Mouse (Mus musculus): ENCODE measurements at regions not wholly inside any gene's neighbourhood (a gene's known extent, or its start where the extent isn't known, plus 50 kb on each side); places are given as distances from the start of the nearest gene placed in this dataset.

DNA sequence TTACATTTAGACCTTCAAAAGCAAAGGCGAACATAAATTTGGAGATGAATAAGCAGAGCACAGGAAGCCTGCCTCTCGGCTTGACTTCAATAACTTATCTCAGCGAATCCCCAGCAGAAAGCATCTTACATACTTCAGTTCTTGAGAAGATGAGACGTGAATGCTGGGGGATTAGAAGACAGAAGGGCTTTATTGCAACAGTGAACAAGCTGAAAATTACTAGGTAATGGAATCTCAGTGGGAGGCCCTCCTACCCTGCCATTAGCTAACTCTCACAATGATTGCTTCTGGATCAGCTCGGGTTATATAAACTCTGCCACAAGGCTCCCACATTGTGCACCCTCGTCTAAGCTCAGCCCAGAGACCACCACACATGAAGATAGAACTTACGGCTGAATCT is 770.9 kb upstream of the Auts2 start:
- no peak for DNase-seq (ENCODE audit: extremely low spot score, low spot score)

DNA sequence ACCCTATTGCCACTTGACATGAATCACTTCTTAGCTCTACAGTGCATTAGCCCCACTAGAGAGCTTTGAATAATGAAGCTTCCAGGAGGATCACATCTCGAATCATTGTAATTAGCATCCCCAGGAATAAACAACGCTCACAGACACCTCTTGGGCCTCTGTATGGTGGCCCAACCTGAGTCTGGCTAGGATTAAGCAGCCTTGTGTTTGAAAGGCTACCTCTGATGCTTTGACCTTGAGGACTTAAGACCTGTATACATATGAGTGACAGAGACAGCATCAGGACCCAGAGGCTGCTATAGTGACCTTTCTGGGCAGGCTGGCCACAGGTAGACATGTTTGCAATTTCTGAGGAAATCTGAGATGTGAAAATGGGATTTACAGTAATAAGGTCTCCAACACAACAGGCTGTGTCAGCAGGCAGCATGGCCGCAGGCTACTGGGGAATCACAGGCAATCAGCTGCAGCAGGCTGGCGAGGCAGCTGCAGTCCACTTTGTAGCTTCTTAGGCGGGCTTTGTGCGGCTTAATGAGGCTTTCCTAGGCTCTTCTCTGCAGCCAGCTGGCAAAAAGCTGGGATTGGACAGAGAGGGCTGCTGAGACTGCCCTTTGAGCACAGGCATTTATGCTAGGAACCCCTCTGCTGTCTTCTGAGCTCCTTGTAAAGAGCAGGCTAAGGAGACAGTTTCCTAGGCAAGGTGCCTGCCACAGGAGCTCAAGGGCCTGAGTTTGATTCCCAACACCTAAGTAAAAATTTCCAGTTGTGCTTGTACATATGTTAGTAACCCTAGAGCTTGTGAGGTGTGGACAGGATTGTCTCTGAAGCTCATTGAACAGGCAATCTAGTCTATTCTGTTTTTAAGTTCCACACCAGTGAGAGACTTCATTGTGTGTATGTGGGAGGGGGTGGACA is 768.1 kb upstream of the Auts2 start:
- DNase-seq (ENCODE audit: extremely low spot score, low spot score) = peak; percentile 23

DNA sequence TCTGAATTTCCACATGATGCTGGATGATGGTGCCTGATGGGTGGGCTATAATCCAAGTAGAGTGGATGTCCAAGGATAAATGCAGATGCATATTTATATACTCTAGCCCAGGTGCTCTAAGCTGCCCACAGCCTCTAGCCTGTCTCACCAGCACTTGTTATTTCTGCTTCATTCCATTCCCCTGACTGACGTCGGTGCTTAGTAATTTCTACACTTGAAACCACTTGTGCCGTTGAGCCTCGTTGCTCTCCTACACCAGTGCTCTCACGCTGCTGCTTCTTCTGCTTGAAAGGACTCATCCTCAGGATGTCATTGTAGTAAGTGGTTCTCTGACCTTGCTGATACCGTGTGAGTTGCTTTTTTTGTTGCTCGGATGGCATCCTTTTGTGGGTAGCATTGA is 724.7 kb upstream of the Auts2 start:
- no peak for DNase-seq (ENCODE audit: extremely low spot score, low spot score)

DNA sequence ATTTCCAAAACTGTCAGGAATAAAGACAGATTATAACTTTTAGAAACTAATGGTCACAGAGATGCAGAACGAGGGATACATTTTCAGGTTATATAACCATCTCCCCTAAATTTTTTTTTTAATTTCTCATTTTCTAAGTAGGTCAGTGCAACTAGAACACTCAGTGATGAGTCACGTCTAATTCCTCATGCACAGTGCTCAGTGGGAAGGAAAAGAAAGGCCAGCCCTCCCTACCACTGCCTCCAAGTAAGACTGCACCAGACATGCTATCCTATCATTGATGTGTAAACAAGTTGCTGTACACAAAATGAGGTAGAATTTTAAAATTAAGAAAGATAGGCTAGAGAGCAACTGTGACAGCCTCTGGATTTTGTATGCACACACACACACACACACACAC is 724.2 kb upstream of the Auts2 start:
- DNase-seq (ENCODE audit: extremely low spot score, low spot score) = no peak

DNA sequence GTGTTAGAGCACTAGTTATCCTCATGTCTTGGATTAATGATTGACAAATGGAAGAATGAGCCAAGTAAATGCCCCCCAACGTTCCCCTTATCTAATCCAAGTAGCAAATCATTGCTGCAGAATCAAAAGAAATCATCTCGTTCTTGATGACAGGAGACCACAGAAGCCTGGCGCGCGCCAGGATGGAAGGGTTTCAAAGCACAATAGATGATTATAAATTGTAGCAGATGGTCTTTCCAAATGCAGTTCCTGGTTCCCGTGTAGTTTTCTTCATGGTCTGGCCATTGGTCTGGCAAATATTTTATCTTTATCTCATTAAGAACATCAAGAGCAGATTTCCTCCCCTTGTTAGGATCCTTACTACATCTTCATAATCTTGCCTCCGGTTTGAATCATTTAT is 721.8 kb upstream of the Auts2 start:
- no peak for DNase-seq (ENCODE audit: extremely low spot score, low spot score)

DNA sequence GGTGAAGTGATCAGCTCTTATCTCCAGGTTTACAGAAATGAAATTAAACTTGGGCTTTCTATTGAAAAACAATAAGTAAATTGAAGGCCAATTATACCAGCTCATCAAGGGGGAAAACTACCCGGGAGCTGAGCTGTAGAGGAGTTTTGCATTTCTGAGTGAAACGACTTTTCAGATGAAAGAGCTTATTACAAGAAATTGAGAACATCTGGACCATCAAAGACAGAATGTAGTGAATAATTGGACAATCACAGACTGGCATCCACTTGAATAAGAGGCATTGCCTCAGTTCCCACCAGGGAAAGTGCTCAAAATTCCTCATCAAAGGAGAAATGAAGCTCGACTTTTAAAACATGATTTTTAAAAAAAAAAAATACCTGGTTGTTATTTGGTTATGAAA is 675.7 kb upstream of the Auts2 start:
- DNase-seq (ENCODE audit: extremely low spot score, low spot score) = no peak

DNA sequence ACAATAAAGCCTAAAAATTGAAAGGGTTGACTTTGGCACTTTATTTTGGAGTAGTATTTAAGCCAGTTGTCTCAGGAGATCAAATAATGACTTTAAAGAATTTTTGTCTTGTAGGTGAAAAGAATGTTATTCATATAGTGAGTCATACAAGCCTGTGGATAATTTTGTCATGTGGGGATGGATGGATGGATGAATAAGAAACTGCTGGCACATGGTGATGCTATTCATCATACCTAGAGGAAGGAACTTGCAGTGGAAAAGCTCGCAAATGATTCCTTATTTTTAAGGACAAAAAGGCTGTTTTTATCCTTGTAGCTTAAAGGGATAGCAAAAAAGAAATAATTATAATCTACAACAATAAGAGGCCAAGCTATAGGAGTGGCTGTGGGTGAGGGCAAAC is 655.4 kb upstream of the Auts2 start:
- no peak for DNase-seq (ENCODE audit: extremely low spot score, low spot score)

DNA sequence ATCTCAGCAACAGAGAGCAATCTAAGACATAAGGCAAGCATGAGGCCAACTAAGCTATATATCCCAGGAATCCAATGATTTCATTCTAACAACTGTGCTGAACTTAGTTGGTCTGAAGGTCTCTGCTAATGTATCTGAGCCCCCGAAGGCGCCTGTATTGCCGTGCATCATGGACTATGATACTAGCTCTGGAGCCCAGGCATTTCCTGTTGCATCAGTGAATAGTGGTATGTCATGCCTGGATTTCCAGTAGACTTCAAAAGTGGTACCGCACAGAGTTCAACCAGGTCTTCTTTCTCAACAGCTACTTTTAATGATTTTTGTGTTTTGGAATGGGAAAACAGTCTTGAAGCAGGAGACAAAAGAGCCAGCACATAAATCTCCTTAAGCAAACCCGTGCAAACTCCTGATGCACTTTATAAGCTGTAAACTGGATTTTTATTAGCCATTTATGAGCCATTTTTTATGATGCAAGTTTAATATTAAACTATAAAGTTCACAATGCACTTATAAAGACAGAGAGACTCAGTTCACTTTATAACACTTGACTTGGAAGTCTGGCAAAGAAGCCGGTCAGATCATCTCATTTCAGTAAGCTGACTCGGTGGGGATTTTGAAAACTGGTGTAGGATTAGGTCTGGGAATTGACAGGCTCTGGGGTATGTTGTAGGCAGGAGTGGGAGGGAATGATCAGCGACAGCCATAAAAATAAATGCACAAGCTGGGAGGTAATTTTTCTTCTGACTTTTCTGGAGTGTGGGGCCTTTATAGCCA is 646.8 kb upstream of the Auts2 start:
- DNase-seq (ENCODE audit: extremely low spot score, low spot score) = no peak

DNA sequence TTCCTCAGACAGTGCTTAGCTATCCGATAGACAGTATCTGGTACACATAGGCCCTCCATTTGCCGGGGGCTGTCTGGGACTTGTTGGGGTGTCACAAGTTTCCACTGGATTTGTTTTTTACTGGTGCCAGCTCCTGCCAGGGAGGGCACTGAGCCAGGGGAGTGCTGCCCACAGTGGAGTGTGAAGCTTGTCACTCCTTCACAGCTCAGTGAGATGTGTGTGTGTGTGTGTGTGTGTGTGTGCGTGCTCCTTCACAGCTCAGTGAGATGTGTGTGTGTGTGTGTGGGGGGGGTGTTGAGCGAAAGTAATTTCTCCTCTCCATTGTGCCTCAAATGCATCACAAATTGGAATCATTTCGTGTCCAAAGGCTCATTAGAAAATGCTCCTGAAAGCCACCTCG is 632.5 kb upstream of the Auts2 start:
- no peak for DNase-seq (ENCODE audit: extremely low spot score, low spot score)

DNA sequence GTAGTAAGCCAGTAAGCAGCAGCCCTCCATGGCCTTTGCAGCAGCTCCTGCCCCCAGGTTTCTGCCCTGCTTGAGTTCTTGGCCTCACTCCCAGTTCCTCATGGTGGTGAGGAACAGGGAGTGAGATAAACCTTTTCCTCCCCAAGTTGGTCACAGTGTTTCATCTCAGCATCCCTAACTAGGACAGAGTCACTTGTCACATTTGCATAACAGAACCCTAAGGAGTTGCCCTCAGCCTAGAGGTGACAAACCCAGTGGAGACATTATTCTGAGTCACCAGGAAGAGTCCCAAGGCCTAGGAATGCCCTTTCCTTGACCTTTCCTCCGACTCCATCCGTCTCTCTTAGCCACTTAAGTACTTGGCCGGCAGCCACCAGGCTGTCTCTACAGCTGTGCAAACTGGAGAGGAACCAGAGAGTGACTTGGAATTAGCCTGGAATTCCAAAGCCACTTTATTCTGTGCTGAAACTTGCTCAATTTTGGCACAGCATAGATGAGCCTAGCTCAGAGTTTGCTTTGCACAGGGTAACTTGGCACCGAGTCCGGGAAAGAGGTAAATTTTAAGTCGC is 630.1 kb upstream of the Auts2 start:
- peak; percentile 21 for DNase-seq (ENCODE audit: extremely low spot score, low spot score)

DNA sequence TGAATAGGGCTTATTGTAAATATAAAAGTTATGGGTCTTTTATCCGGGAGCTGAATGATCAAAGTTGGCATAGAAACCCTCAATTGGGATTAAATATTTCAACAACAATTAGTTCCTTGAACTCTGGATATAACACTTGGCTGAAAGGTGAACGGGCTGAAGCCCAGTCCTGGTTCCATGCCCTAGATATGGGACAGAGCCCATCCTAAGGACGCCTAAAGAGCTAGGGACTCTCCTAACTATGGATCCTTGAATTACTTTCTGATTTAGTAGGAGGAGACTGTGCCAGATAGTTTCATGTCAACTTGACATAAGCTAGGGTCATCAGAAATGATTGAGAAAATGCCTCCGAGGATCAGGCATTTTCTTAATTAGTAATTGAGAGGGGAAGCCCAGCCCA is 629.5 kb upstream of the Auts2 start:
- DNase-seq (ENCODE audit: extremely low spot score, low spot score) = no peak

DNA sequence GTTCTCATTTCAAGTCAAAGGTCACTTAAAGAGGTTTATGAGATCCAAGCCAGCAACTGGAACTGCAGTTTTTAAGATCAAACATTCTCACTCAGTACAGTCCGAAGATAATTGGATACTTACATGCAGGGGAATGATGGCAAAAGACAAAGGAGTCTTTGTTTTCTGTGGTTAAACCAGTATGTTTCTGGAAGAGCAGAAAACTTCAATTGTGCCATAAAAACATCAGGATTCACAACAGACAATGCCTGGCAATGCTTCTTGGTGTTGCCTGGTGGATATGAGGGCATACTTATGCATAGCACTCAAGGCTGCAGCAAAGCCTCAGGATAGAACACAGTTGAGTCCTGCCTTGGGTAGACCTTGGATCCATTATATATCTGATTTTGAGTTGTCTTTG is 628.1 kb upstream of the Auts2 start:
- no peak for DNase-seq (ENCODE audit: extremely low spot score, low spot score)

DNA sequence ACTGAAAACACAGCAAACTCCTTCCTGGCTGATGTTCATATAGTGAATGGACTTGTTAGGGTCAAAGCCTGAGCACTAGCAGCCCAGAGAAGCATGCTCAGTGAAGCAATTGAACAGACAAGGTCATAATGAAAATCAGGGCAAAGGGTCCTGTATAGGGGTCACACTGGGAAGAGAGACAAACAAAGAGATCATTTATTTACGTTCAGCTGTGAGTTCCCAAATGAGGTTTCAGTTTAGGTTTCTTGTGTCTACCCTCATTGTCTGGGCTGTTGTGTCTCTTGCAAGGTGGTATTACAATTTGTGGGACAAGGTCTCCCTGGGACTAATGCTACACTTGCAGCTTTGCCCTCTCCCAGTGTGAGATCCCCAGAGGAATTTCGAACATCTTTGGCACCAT is 624.4 kb upstream of the Auts2 start:
- DNase-seq (ENCODE audit: extremely low spot score, low spot score) = no peak

DNA sequence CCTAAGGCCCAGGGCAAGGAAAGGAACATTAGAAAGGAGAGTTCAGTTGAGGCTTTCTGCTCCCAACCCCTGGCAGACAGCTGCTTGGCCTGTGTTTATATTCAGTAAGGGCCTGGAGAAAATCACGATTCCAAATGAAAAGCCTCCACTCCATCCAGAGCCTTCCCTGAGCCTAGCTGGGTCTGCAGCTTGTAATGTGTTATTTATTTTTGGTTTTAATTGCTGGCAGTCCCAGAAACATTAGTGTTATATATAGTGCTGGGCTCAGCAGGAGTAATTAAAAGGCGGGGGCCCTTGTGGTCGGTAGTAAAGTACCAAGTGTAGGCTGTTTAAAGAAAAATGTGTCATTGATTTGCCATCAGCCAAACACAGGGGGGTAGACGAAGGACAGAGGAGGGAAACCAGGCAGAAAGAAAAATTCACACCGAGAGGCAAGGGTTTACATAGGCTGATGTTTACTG is 623.9 kb upstream of the Auts2 start:
- no peak for DNase-seq (ENCODE audit: extremely low spot score, low spot score)

DNA sequence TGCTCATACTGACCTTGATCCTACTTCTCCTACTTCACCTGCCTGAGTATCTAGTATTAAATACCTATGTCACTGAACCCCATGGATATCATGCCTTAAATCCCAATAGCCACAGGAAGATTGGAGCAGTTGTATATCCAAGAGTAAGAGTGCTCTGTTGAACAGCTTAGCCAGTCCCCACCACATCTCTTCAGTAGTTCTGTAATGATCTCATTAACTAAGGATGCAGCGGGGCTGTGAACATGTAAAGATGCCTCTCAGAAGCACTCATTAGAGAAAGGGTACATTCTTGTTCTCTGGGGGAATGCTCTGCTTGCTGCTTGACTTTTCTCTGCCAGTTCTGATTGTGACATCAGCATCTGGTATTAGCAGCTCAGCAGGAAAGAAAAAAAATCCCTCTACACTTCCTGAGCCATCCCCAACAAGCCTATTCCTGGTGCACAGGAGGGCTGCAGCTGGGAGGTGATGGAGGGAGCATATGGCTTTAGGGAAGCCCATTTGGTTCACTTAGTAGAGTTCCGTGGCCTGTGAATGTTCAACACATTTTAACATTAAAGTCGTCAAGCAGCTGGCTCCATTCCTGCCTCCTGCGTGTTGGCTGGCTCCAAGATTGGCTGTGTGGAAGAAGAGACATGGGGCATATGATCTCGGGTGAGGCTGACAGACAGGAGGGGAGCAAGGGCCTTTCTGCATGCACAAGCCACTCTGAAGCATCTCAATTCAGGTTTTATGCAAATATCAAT is 613.1 kb upstream of the Auts2 start:
- DNase-seq (ENCODE audit: extremely low spot score, low spot score) = no peak

DNA sequence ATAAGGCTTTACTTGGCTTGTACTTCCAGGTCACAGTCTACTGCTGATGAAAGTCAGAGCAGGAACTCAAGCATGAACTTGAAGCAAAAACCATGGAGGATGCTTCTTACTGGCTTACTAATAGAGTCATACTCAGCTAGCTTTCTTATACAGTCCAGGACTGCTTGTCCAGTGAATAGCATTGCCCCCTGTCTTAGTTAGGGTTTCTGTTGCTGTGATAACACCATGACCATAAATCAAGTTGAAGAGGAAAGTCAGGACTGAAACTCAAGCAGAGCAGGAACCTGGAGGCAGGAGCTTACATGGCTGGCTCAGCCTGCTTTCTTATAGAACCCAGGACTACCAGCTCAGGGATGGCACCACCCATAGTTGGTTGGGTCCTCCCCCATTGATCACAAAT is 602.9 kb upstream of the Auts2 start:
- no peak for DNase-seq (ENCODE audit: extremely low spot score, low spot score)

DNA sequence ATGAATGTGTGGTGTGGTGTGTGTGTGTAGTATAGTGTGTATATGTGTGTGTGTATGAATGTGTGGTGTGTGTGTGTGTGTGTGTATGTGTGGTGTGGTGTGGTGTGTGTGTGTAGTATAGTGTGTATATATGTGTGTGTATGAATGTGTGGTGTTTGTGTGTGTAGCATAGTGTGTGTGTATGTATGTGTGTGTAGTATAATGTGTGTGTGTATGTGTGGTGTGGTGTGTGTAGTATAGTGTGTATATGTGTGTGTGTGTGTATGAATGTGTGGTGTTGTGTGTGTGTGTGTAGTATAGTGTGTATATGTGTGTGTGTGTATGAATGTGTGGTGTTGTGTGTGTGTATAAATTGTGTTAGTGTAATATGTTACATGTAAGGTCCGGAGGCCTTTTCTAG is 600.5 kb upstream of the Auts2 start:
- no peak for DNase-seq (ENCODE audit: extremely low spot score, low spot score)

DNA sequence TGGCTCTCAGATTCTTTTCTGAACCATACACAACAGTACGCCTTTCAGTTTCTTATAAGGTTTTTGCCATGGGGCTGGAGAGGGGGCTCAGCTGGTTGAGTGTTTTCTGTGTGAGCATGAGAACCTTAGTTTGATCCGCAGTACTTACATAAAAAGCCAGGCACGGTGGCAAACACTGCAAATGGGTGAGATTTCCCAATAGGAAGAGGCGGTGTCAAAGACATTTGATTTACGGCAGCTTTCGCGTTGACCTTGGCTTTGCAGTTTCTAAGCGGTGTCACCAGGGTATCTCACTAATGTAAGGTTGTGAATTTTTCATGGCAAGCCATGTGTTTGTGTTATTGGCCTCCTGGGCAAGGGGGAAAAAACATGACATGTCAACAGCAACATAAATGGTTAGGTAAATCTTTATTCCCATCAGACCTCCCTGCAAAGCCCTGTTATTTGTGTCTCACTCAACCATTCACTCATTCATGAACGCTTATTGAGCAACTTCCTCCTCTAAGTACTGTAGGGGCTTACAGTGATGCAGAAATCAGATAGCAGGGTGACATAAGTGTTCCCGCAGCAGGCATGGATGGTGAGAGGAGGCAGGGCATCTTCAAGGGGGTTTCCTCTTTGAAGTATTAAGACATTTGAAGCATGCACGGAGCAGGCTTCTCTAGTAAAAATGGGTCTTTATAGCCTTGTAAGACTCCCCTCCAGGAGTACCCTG is 599.4 kb upstream of the Auts2 start:
- no peak for DNase-seq (ENCODE audit: extremely low spot score, low spot score)

DNA sequence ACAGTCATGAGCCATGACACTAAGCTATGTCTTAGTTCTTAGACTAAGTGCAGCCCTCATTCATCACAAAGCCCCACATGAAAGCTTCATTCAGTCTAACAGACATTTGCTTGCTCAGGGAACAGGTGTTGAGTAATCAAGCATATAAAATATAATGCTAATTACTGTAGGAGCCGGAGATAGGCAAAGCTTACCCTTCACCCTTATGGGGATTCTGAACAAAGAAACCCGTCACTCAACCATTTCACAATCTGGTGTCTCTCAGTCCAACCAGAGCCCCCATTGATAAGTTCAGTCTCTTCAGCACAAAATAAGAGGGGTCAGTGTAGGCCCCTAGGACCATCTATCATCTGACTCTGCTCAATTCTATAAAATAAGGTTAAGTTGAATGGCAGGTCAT is 587.9 kb upstream of the Auts2 start:
- DNase-seq (ENCODE audit: extremely low spot score, low spot score) = no peak

DNA sequence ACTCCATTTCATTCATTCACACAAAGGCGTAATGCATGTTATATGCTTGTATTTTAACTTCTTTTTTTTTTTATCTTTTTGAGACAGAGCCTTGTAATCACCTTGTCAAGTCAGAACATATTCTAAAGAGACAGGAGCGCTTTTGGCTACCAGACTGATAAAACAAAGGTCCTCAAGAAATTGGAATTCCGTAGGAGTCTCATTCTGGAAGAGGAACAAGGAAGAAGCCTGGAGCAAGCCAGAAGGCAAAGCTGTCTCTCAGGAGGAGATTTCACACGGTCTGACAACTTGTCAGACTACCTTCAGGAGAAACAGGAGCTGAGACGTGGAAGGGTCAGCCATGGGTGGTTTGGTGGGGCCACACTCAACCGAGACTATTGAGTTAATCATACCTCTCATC is 587.2 kb upstream of the Auts2 start:
- no peak for DNase-seq (ENCODE audit: extremely low spot score, low spot score)

DNA sequence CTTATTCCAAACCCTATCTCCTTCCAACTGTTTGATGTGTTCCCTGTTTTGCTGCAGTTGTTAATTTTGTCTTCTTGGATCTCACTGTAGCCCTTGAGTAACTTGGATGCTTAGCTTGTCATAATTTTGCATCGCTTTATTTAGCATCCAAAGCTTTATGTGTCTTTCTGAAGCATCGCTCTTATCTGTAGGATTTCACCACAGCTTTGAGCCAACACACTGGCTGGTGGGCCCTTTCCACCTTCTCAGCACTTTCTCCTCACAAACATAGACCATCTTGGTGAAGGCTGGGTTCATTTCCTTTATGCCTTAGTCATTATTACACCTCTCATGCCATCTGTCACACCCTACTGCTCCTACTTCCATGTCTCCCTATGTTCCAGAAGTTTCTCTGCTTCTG is 581.1 kb upstream of the Auts2 start:
- no peak for DNase-seq (ENCODE audit: extremely low spot score, low spot score)

All from neural tube, embryonic 10.5 days (tissue).